Mouse (Mus musculus) macrophage (primary cell): ENCODE data around the gene Mlph. TPM values are rescaled to one million over a fixed set of nuclear protein-coding genes. Genes with fewer than 3 reads are reported as not detected.

Experiments
- H3K27ac ChIP-seq: fragments of 350-480 bp; formaldehyde crosslinking; 2 replicates; pipeline ENCODE4 v1.9.0; 2021
- H3K36me3 ChIP-seq: fragments of 350-480 bp; formaldehyde crosslinking; 2 replicates; pipeline ENCODE4 v1.9.0; 2021; ENCODE audit errors: inconsistent target
- H3K4me3 ChIP-seq: fragments of 350-480 bp; formaldehyde crosslinking; 2 replicates; pipeline ENCODE4 v1.9.0; 2021; ENCODE audit errors: inconsistent target
- H3K79me2 ChIP-seq: fragments of 350-480 bp; formaldehyde crosslinking; 2 replicates; pipeline ENCODE4 v1.9.0; 2021; ENCODE audit errors: inconsistent target
- WGBS: methylation state at CpG from one replicate; pipeline ENCODE4 v1.1.7; 2026; ENCODE audit warnings: inconsistent platforms; ENCODE audit not compliant: missing documents; 5-methylcytosine and 5-hydroxymethylcytosine counted together
- polyA plus RNA-seq: library from polyadenylated mRNA; stranded (reverse); fragments of 250-400 nt; gene quantifications from 3 replicates; pipeline ENCODE4 v1.2.4, GENCODE M21; 2018; ENCODE audit warnings: inconsistent platforms

Gene Mlph
- polyA plus RNA-seq, 1 experiment from 2014 or later, result 0.16 TPM

DNA sequence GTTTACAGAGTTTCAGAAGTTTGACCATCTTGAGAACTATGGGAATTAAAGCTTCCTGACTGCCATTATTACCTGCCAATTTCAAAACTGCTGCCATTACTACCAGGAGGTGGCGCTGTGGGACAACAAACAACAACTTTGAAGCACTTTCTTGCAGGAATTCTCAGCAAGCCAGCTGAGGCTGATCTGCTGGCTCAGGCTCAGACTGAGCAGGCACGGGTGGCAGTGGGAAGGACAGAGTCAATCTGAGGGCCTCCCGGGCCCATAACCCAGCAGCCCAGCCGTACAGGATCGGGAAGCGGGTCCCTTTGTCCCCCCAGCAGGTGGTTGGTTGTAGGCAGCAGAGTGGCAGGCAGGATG is 13.7 kb downstream of the Mlph start:
- Histone ChIP-seq H3K79me2 (no peaks in the 10 kb centered on the region), H3K4me3 (no peak overlapping the region), H3K36me3 (no peaks in the 10 kb centered on the region), H3K27ac (no peak overlapping the region)
- WGBS, result 29% methylated on average over 6 of the region's 6 CpGs

GRCm38 (mm10) chr1:90933001-90933400 is 18.1 kb downstream of the Mlph start:
- H3K79me2 ChIP-seq, result no peaks in the 10 kb centered on the region
- H3K36me3 ChIP-seq, result no peaks in the 10 kb centered on the region
- no peak overlapping the region for H3K4me3 ChIP-seq
- WGBS, result 96% methylated on average over 5 of the region's 5 CpGs
- H3K27ac ChIP-seq, result no peak overlapping the region

DNA sequence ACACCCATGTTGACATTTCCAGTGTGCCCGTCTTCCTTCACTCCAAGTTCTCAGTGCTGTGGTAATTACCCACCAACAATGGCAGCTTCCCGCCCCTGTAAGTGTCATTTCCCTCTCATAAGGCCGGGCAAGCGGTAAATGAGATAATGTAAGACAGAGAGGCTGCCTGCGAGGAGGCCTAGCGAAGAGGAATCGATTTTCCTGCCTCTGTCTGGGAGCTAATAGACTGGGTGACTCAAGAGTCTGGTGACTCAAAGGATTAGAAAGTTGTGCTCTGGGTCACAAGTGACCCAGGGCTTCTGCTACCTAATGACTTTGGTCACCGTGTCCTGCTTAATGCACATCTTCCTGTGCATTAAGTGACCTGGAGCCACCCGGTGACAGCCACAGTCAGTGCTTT is 22.1 kb downstream of the Mlph start:
- WGBS, result 91% methylated on average over 8 of the region's 9 CpGs
- Histone ChIP-seq H3K36me3 (no peaks in the 10 kb centered on the region), H3K27ac (no peak overlapping the region), H3K4me3 (no peak overlapping the region), H3K79me2 (no peaks in the 10 kb centered on the region)

- 88% methylated on average over 4 of the region's 4 CpGs for WGBS
- H3K27ac ChIP-seq, result no peak overlapping the region
- no peaks in the 10 kb centered on the region for H3K36me3 ChIP-seq
- H3K4me3 ChIP-seq, result no peak overlapping the region
- H3K79me2 ChIP-seq, result no peaks in the 10 kb centered on the region
Observed at GRCm38 (mm10) chr1:90939980-90940379, 25.1 kb downstream of the Mlph start.

DNA sequence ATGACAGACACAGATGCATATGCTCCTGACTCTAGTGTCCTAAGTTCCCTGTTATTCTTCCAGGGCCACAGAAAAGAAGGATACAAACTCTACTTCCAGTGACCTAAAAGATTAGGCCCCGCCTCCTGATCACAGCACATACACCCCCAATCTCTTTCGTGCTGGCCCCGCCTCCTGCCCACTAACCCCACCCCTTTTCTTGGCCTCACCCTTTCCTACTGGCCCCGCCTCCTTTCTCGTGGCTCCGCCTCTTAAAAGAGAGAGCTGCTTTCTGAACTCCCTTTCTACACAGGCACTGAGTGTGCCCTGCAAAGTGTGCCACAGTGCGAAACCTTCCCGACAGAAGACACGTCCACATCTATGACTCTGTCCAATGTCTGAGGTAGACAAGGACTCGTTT is 30.3 kb downstream of the Mlph start:
- Histone ChIP-seq H3K27ac (no peak overlapping the region), H3K36me3 (no peaks in the 10 kb centered on the region), H3K4me3 (no peak overlapping the region), H3K79me2 (no peaks in the 10 kb centered on the region)
- 88% methylated on average over 9 of the region's 10 CpGs for WGBS

DNA sequence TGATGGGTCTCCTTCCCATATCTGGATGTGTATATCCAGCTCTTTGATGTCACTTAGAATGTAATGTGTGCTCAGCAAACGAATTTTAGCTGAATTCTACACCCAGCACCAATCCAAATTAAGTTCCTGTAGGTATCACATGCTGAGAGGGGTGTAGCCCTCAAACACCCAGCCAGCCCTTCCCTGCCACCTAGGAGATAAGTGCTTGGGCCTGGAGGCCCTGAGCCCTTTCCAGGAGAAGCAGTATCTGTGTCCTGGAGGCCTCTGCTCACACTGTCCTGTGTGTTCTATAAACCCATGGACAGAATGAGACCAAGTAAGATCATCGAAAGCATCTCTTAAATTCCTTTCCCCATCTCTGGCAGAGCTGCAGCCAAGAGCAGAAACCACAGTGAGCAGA is 32.4 kb downstream of the Mlph start:
- no peak overlapping the region for H3K27ac ChIP-seq
- no peak overlapping the region for H3K4me3 ChIP-seq
- H3K36me3 ChIP-seq, result no peaks in the 10 kb centered on the region
- 62% methylated on average over 2 of the region's 2 CpGs for WGBS
- H3K79me2 ChIP-seq, result no peaks in the 10 kb centered on the region

DNA sequence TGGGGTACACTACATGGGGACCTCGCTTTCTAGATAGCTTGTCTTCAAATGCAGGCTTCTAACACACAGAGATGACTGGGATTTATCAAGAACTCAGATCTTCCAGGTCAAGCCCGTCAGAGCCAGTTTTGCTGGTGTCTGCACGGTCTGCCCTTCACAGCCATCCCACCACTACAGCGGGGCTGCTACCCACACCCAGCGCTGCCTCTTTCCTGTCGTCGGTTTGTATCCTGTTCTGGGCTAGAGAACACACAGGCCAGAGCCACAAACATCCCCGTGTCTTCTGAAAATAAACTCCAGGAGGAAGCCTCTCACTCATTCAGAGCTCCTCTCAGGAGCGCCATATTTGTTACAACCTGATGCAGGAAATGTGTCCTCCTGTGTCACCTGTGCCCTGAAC is 34.4 kb downstream of the Mlph start:
- H3K79me2 ChIP-seq, result no peaks in the 10 kb centered on the region
- WGBS, result 10% methylated on average over 9 of the region's 9 CpGs
- no peaks in the 10 kb centered on the region for H3K36me3 ChIP-seq
- no peak overlapping the region for H3K27ac ChIP-seq
- H3K4me3 ChIP-seq, result no peak overlapping the region

DNA sequence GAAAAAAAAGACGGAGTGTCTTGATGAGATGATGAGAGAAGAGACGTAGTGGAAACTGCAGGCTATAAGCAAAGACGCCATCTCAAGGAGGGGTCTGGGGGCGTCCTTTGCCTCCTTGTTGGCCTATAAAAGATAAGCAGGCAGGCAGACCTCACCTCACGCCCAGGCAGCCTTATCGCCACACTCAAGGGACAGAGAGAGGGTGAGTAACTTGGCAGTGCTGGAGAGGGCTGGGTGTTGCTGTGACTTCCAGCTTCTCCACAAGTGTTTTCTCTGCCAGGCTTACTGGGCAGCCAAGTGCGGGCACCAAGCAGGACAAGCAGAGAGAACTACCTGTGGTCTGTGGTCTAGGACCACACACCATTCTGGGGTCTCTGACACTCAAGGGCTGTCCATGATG is 36.8 kb downstream of the Mlph start:
- no peaks in the 10 kb centered on the region for H3K36me3 ChIP-seq
- H3K79me2 ChIP-seq, result no peaks in the 10 kb centered on the region
- 82% methylated on average over 7 of the region's 7 CpGs for WGBS
- no peak overlapping the region for H3K27ac ChIP-seq
- no peak overlapping the region for H3K4me3 ChIP-seq

GRCm38 (mm10) chr1:90952808-90953207 is 37.9 kb downstream of the Mlph start, which contains the start of gene Prlh:
Prlh (plus strand) TSS chr1:90953108.
- WGBS, result 89% methylated on average over 8 of the region's 8 CpGs
- Histone ChIP-seq H3K79me2 (no peaks in the 10 kb centered on the region), H3K27ac (no peak within 1 kb of the TSS), H3K36me3 (no peaks in the 10 kb centered on the region), H3K4me3 (no peak within 1 kb of the TSS)

DNA sequence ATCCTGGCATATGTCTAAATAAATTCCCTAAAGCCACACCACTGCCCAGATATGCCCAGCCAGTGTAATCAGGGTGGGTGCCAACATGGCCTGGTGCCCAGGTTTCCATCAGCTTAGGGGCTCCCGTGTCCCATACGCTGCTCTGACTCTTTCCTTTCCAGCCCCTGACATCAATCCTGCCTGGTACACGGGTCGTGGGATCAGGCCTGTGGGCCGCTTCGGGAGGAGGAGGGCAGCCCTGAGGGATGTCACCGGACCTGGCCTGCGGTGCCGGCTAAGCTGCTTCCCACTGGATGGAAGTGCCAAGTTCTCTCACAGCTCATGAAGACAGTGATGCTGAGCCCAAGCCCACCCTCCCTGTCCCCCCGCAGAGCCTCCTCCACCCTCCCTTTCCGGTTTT is 38.8 kb downstream of the Mlph start:
- WGBS, result 89% methylated on average over 11 of the region's 11 CpGs
- Histone ChIP-seq H3K27ac (no peak overlapping the region), H3K79me2 (no peaks in the 10 kb centered on the region), H3K36me3 (no peaks in the 10 kb centered on the region), H3K4me3 (no peak overlapping the region)

DNA sequence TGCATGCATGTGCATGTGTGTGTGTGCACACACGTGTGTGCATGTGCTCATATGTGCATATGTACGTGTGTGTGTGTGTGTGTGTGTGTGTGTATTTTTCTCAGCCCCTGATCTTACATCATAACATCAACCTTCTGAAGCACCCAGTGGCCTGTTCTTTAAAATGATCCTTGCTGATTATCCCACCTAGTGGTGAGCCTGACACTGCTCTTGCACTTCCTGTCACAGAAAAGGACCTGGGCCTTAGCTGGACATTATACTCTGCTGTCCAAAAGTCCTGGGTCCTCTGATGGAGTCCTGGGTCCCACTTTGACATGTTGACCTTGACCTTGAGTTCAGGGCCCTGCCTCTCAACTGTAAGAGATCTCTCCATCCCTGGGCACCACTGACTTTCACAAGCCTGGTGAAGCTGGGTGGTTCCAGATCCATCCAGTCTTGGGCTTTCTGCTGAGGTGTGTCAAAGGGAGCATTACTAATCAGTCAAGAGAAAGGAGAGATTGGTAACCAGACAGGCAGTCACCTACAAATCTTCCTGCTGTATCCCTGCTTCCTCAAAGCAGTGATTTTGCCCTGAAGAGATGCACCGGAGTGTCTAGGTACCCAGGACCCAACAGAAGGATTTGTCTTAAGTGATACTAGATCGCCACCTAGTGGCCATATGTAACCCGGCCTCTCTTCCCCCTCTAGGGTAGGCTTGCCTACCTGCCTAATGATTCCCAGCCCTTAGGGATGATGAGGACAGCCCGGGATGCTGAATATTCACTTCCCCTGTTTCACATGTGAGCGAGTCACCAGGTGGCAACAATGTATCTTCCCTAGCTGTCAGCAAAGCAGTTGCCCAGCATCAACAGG is 41.6 kb downstream of the Mlph start:
- H3K4me3 ChIP-seq, result no peak overlapping the region
- H3K27ac ChIP-seq, result no peak overlapping the region
- no peaks in the 10 kb centered on the region for H3K36me3 ChIP-seq
- no peaks in the 10 kb centered on the region for H3K79me2 ChIP-seq
- 29% methylated on average over 7 of the region's 7 CpGs for WGBS

GRCm38 (mm10) chr1:90962526-90962925 is 47.6 kb downstream of the Mlph start:
- H3K79me2 ChIP-seq, result no peaks in the 10 kb centered on the region
- no peak overlapping the region for H3K4me3 ChIP-seq
- WGBS, result 94% methylated on average over 4 of the region's 4 CpGs
- H3K36me3 ChIP-seq, result no peaks in the 10 kb centered on the region
- no peak overlapping the region for H3K27ac ChIP-seq

DNA sequence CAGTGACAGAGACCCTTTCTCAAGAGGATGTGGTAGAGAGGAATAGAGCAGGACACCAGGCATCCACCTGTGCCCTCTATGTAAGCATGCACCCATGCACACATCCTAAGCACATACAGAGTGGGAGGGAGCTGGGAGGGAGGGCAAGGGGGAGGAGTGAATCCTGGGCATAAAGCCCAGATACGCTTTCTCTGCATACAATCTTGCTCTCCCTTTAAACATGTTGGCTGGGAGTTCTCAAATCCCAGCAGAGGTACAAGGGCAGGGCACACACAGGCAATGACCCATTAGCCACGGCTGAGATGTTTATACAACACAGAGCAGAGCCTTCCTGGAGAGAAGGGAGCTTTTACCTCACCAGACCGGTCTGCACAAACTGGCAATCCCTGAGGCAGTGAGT is 48.1 kb downstream of the Mlph start:
- WGBS, result 84% methylated on average over 3 of the region's 3 CpGs
- Histone ChIP-seq H3K27ac (no peak overlapping the region), H3K4me3 (no peak overlapping the region), H3K79me2 (no peaks in the 10 kb centered on the region), H3K36me3 (no peaks in the 10 kb centered on the region)

GRCm38 (mm10) chr1:90967583-90967982 is 52.7 kb downstream of the Mlph start:
- WGBS, result 88% methylated on average over 7 of the region's 7 CpGs
- H3K27ac ChIP-seq, result no peak overlapping the region
- no peaks in the 10 kb centered on the region for H3K36me3 ChIP-seq
- H3K79me2 ChIP-seq, result no peaks in the 10 kb centered on the region
- H3K4me3 ChIP-seq, result no peak overlapping the region

- Histone ChIP-seq H3K4me3 (no peak overlapping the region), H3K27ac (no peak overlapping the region), H3K36me3 (no peaks in the 10 kb centered on the region), H3K79me2 (no peaks in the 10 kb centered on the region)
- 41% methylated on average over 4 of the region's 4 CpGs for WGBS
Observed at GRCm38 (mm10) chr1:90968649-90969048, 53.8 kb downstream of the Mlph start.

DNA sequence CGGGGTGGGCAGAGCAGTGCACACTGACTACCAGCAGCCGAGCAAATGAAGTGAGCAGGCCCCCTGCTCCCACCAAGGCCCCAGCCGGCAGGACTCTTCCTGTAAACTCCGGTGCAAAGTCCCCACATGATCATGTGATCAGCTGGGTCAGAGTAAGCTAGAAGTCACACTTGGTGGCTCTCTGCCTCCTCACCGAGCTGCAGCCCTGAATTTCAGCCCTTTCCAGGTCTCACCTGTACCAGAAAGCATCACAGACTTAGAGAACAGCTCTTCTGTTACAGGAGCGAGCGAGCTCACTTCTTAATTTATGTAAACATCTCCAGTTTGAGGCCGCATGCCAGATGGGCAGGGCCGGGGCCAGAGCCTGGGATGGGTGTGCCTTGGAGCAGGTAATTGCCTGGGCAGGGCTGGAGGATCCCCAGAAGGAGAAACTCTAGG is 54.5 kb downstream of the Mlph start, which contains the start of gene Rab17:
TSS of gene Rab17 (minus strand) at position 315 of the 438 bp plus-strand sequence.
- WGBS, result 40% methylated on average over 9 of the region's 9 CpGs
- Histone ChIP-seq H3K36me3 (no peaks in the 10 kb centered on the region), H3K27ac (no peak within 1 kb of the TSS), H3K79me2 (no peaks in the 10 kb centered on the region), H3K4me3 (no peak within 1 kb of the TSS)
